Mouse (Mus musculus) limb, embryonic 11.5 days (tissue): ENCODE measurements around the gene Tmem176a. TPM values are rescaled to one million over a fixed set of nuclear protein-coding genes. Genes with fewer than 3 reads are reported as not detected.

Source experiments
- ATAC-seq: fragments of 200-750 bp; cut with Nextera tagmentation; 2 replicates; pipeline ENCODE4 v1.8.0; 2017; ENCODE audit warnings: low read depth; ENCODE audit not compliant: insufficient number of reproducible peaks, low FRiP score, low TSS enrichment
- DNase-seq: peaks from one replicate; pipeline ENCODE4 v3.0.0-alpha.2; 2015; ENCODE audit warnings: low spot score
- H3K27ac ChIP-seq: fragments of 300-500 bp; sonication (generic); replicated peaks from 2 replicates; pipeline ENCODE4 v1.5.1; 2014; ENCODE audit warnings: low read depth, mild to moderate bottlenecking, low read length
- H3K27me3 ChIP-seq: fragments of 300-500 bp; sonication (generic); 2 replicates; pipeline ENCODE4 v1.6.1; 2014; ENCODE audit warnings: mild to moderate bottlenecking, low read length, mixed read lengths; ENCODE audit not compliant: control insufficient read depth, insufficient read depth
- H3K36me3 ChIP-seq: fragments of 300-500 bp; sonication (generic); 2 replicates; pipeline ENCODE4 v1.6.1; 2014; ENCODE audit warnings: mild to moderate bottlenecking, low read length, moderate library complexity, mixed read lengths; ENCODE audit not compliant: control insufficient read depth, insufficient read depth
- H3K4me1 ChIP-seq: fragments of 300-500 bp; sonication (generic); 2 replicates; pipeline ENCODE4 v1.6.1; 2014; ENCODE audit warnings: low read length, mixed read lengths; ENCODE audit not compliant: control insufficient read depth, insufficient read depth
- H3K4me2 ChIP-seq: fragments of 300-500 bp; sonication (generic); 2 replicates; pipeline ENCODE4 v1.6.1; 2014; ENCODE audit warnings: low read depth, mild to moderate bottlenecking, moderate library complexity; ENCODE audit not compliant: severe bottlenecking
- H3K4me3 ChIP-seq: fragments of 300-500 bp; sonication (generic); 2 replicates; pipeline ENCODE4 v1.5.1; 2014; ENCODE audit warnings: low read depth, low read length
- H3K9ac ChIP-seq: fragments of 300-500 bp; sonication (generic); 2 replicates; pipeline ENCODE4 v1.6.1; 2014; ENCODE audit warnings: mild to moderate bottlenecking, low read length
- H3K9me3 ChIP-seq: fragments of 300-500 bp; sonication (generic); 2 replicates; pipeline ENCODE4 v1.6.1; 2016; ENCODE audit warnings: low read length; ENCODE audit not compliant: control insufficient read depth
- WGBS: fragments of 180-500 bp; shearing (Covaris S2); extraction: QIAGEN DNeasy Blood & Tissue Kit; methylation state at CpG from one replicate; pipeline ENCODE4 v1.1.7; 2014; 5-methylcytosine and 5-hydroxymethylcytosine counted together
- polyA plus RNA-seq: library from polyadenylated mRNA; unstranded; fragments of >200 nt; fragmentation: Nextera tagmentation; extraction: Ambion mirVana; gene quantifications from 2 replicates; pipeline ENCODE4 v1.2.1, GENCODE M21; 2014

Tmem176a gene
- polyA plus RNA-seq, 1 experiment from 2014 or later, result 37.5 TPM

DNA sequence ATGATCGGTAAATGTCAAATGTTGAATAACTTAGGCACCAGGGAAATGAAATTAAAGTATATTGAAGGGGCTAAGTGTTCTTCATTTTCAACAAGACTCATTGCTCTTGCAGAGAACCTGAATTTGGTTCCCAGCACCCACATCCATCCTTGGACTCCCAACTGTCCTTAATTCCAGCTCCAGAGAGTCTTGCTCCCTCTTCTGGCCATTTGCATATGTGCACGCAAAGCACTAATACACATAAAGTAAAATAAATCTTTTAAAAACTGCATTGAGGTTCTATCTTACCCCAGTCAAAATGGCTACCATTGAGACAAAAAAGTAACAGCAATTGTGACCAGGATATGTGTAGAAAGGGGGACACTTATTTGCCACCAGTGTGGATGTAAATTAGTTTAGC lies 13.4 kb downstream of the Tmem176a start:
- H3K9ac ChIP-seq, result no peak overlapping the region
- no peak overlapping the region for H3K27ac ChIP-seq
- no peak overlapping the region for H3K4me2 ChIP-seq
- ATAC-seq (no peak), DNase-seq (no peak)
- no peaks in the 10 kb centered on the region for H3K4me1 ChIP-seq
- WGBS, result 96% methylated on average over 2 of the region's 2 CpGs
- H3K27me3 ChIP-seq, result no peaks in the 10 kb centered on the region
- H3K36me3 ChIP-seq, result no peaks in the 10 kb centered on the region
- no peaks in the 10 kb centered on the region for H3K9me3 ChIP-seq
- H3K4me3 ChIP-seq, result no peak overlapping the region

DNA sequence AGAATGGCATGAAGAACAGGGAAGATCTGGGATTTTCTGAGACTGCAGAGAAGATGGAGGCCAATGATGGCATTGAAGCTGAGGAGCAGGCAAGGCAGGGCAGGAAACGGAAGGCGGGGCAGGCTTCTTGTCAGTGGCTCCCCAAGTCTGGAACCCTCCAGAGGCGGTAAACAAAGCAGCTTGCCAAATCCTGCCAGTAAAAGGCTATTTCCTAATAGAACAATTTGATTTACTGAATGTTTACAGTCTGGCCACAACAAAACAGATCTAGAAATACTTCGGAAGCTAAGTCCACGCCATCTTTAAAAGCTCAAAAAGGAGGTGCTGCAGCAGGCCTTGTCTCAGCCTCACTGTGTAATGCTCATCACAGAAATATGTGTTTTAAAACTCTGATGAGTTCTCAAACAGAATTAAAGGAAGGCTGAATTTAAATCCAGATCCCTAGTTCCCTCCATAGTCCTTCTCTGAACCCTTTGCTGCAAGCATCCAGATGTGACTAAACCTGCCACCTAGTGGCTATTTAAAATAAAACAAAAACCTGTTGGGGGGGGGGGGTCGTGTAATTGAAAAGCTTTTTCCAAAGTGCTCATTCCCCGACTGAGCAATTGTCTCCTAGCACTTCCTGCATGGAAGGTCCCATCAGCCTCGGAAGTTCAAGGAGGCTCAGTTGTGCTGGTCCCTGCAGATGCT lies 17.0 kb downstream of the Tmem176a start:
- no peak for DNase-seq
- Histone ChIP-seq H3K9me3 (no peaks in the 10 kb centered on the region), H3K27ac (no peak overlapping the region), H3K36me3 (no peaks in the 10 kb centered on the region), H3K4me1 (no peaks in the 10 kb centered on the region), H3K4me3 (no peak overlapping the region), H3K27me3 (no peaks in the 10 kb centered on the region), H3K9ac (no peak overlapping the region), H3K4me2 (no peak overlapping the region)
- 50% methylated on average over 8 of the region's 8 CpGs for WGBS
- ATAC-seq, result no peak

DNA sequence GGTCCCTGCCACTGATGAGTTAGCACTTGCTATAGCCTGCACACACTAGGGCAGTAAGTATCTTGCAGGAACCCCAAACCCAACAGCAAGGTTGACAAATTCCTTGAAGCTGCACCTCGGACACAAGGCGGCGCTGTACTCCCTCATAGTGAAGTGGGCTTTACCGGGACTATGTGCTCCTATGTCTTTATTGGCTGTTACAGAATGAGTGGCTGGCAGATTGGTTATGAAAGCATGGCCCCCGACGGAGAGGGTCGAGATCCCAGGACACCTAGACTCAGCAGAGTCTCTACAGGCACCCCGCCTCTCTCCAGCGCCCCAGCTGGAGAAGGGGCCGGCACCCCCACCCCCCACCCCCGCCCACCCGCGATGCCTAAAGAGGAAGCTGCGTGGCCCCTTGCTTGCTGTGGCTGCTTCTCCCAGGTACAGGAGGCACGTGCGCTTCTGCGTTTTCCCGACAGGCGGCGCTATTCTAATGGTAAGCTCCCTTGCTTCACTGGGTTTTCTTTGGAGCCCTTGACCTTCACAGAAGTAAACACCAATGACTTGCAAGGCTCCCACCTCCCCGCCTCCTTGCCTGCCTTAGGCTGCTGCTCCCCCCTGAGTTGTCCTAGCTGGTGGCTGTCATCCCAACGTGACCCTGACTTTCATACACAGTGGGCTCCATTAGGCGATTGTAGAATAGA lies 19.6 kb downstream of the Tmem176a start:
- no peak overlapping the region for H3K9ac ChIP-seq
- H3K4me3 ChIP-seq, result 0 out of 2 replicates have a peak overlapping the region, but pooled peaks have one; percentile 10
- no peaks in the 10 kb centered on the region for H3K4me1 ChIP-seq
- no peak for ATAC-seq
- no peak overlapping the region for H3K27ac ChIP-seq
- no peaks in the 10 kb centered on the region for H3K9me3 ChIP-seq
- peak overlapping the region; percentile 34 for H3K4me2 ChIP-seq
- no peaks in the 10 kb centered on the region for H3K27me3 ChIP-seq
- peak; percentile 73 for DNase-seq
- H3K36me3 ChIP-seq, result no peaks in the 10 kb centered on the region
- 15% methylated on average over 23 of the region's 23 CpGs for WGBS

DNA sequence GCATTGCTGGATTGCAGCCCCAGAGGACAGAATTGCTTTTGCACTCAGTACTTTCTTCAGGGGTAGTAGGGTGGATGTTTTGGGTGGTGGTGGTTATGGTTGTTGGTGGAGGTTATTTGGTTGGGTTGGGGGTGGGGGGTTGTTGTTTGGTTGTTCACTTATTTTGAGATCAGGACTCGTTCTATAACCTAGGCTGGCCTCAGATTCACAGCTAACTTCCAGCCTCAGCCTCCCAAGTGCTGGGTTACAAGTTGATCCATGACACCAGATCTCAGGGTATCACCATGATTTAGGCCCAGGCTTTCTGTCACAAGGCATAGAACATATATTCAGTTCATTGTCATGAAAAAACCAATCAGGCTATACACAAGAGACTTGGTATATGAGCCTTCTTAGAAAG lies 20.1 kb downstream of the Tmem176a start:
- Histone ChIP-seq H3K27ac (no peak overlapping the region), H3K27me3 (no peaks in the 10 kb centered on the region), H3K9me3 (no peaks in the 10 kb centered on the region), H3K9ac (no peak overlapping the region), H3K4me1 (no peaks in the 10 kb centered on the region), H3K4me3 (no peak overlapping the region), H3K4me2 (no peak overlapping the region), H3K36me3 (no peaks in the 10 kb centered on the region)
- no peak for ATAC-seq
- no peak for DNase-seq
- 88% methylated on average over 1 of the region's 1 CpGs for WGBS

DNA sequence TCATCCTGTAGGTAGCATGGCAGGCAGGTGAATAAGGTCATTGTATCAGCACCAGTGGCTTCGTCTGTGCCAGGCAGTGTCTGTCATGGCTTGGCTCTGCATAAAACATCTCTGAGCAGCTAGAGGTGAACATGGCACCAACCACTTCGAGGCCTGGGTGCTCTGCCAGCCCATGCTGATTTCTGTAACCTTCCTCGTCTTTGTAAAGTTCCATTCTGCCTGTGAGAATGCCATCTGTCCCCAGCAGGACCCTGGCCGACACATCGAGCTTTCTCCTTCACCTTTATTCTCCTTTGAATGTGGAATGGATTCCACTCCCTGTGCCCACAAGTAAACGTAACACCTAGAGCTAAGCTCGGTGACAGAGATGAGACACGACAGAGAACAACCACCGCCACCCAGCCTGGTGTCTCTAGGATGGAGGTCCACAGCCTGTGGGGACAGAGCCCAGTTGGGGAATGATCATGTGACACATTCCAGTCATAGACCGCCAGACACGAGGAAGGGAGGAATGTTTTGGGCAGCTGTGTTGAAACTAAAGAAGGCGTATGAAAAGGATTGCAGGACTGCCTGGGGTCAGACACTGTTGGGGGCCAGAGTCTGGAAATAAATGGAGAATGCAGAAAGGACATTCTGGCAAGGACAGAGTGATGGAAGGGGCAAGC lies 21.0 kb downstream of the Tmem176a start:
- ATAC-seq, result no peak
- Histone ChIP-seq H3K27me3 (no peaks in the 10 kb centered on the region), H3K4me1 (no peaks in the 10 kb centered on the region), H3K36me3 (no peaks in the 10 kb centered on the region), H3K4me3 (no peak overlapping the region), H3K4me2 (no peak overlapping the region), H3K27ac (no peak overlapping the region), H3K9ac (no peak overlapping the region), H3K9me3 (no peaks in the 10 kb centered on the region)
- 82% methylated on average over 12 of the region's 12 CpGs for WGBS
- DNase-seq, result no peak

DNA sequence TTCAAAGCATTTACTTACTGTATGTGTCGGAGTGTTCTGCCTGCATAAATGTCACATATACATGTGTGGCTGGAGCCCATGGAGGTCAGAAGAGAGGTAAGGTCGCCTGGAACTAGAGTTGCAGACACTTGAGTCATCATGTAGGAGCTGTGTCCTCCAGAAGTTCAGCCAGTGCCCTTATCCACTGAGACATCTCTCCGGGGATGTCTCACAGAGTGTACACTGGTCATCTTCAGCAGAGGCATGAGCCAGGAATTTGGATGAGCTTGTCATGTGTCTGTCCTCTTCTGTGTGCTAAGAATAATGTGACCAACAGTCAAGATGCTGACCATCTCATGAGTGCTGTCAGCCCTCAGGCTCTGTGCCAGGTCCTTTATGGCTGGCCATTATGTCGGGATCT lies 22.1 kb downstream of the Tmem176a start:
- Histone ChIP-seq H3K36me3 (no peaks in the 10 kb centered on the region), H3K4me1 (no peaks in the 10 kb centered on the region), H3K27me3 (no peaks in the 10 kb centered on the region), H3K9ac (no peak overlapping the region), H3K27ac (no peak overlapping the region), H3K4me3 (no peak overlapping the region), H3K4me2 (no peak overlapping the region), H3K9me3 (no peaks in the 10 kb centered on the region)
- ATAC-seq, result no peak
- no peak for DNase-seq
- 89% methylated on average over 4 of the region's 4 CpGs for WGBS

DNA sequence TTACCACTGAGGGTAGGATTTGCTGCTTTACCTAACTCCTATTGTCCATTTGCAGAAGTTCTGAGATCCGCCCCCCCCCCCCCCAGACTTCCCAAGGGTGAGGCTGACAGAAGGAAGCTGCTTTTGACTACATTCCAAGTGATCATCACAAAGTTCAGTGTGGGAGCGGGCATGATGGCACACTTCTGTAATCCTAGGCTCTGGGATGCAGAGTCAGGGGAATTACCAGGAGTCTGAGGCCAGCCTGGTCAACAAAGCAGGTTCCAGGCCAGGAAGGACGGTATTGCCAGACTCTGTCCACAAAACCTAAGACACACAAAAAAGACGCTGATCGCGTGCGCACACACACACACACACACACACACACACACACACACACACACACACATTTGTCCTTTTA lies 22.8 kb downstream of the Tmem176a start:
- Histone ChIP-seq H3K27ac (no peak overlapping the region), H3K9ac (no peak overlapping the region), H3K4me3 (no peak overlapping the region), H3K36me3 (no peaks in the 10 kb centered on the region), H3K27me3 (no peaks in the 10 kb centered on the region), H3K4me2 (no peak overlapping the region), H3K4me1 (no peaks in the 10 kb centered on the region), H3K9me3 (no peaks in the 10 kb centered on the region)
- no peak for ATAC-seq
- no peak for DNase-seq
- 92% methylated on average over 7 of the region's 7 CpGs for WGBS

DNA sequence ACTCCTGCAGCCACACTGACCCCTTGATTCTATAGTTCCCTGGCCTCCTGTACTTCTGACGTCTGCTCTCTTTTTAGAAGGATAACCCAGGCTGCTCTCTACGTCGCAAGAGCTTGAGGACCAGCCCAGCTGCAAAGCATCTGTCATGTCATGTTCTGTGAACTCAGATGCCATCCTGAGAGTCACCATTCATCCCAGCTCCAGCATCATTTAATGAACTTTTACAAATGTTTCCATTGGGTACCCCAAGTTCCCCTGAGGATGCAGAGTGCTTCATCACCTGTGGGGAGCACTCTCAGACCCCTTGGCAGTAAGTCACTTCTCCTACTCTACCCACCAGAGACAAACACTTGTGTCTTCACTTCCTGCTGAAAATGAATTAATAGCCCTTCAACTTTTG lies 23.5 kb downstream of the Tmem176a start:
- H3K4me1 ChIP-seq, result no peaks in the 10 kb centered on the region
- 42% methylated on average over 3 of the region's 3 CpGs for WGBS

More for the DNA sequence above, 23.5 kb downstream of the Tmem176a start:
- Histone ChIP-seq H3K27me3 (no peaks in the 10 kb centered on the region), H3K9me3 (no peaks in the 10 kb centered on the region), H3K4me3 (no peak overlapping the region), H3K9ac (no peak overlapping the region), H3K36me3 (no peaks in the 10 kb centered on the region), H3K27ac (no peak overlapping the region), H3K4me2 (no peak overlapping the region)
- DNase-seq, result no peak
- no peak for ATAC-seq
